Mouse (Mus musculus): ENCODE data around the gene Slc39a11.

DNA sequence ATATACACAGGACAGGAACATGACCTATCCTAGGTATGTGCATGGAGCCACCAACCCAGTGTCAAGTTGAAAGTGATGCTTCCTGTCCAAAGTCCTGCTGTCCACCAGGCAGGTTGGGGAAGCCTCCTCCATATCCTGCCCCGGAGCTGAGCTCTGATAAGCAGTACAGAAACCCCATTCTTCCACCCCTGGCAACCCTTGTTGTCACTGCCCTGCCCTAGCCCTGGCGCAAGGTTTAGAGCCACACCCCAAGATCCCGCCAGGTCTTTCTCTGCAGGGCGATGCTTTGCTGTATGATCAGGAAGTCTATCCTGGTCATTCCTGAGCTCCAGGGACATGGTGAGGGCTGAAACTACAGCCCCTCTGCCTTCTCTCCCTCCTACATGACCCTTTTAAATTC is 396.7 kb downstream of the Slc39a11 start:
- TF ChIP-seq CTCF (IDR thresholded peaks at IDR 0.05) (no peak), EP300 (IDR thresholded peaks at IDR 0.05) (no peak)

Data from lung, postnatal 0 days (tissue).